Mouse (Mus musculus) kidney, embryonic 16.5 days (tissue): ENCODE data around the gene Spata25. TPM values are rescaled to one million over a fixed set of nuclear protein-coding genes. Genes with fewer than 3 reads are reported as not detected.
A peak's percentile ranks its signal among the peaks of the same experiment; 100 is the strongest.

Experiments used
- ATAC-seq: fragments of 200-750 bp; cut with Nextera tagmentation; 2 replicates; pipeline ENCODE4 v1.8.0; 2017; ENCODE audit warnings: moderate TSS enrichment; ENCODE audit not compliant: low FRiP score, low TSS enrichment
- H3K27ac ChIP-seq: fragments of 300-500 bp; sonication (generic); 2 replicates; pipeline ENCODE4 v1.5.1; 2014; ENCODE audit warnings: low read length
- H3K27me3 ChIP-seq: fragments of 300-500 bp; sonication (generic); 2 replicates; pipeline ENCODE4 v1.6.1; 2014; ENCODE audit warnings: low read length, control low read depth, mixed read lengths; ENCODE audit not compliant: insufficient read depth
- H3K36me3 ChIP-seq: fragments of 300-500 bp; sonication (generic); 2 replicates; pipeline ENCODE4 v1.6.1; 2014; ENCODE audit warnings: low read length, control low read depth, mixed read lengths; ENCODE audit not compliant: insufficient read depth
- H3K4me1 ChIP-seq: fragments of 300-500 bp; sonication (generic); 2 replicates; pipeline ENCODE4 v1.6.1; 2014; ENCODE audit warnings: low read length, control low read depth, mixed read lengths; ENCODE audit not compliant: insufficient read depth
- H3K4me2 ChIP-seq: fragments of 300-500 bp; sonication (generic); replicated peaks from 2 replicates; pipeline ENCODE4 v1.6.1; 2014; ENCODE audit warnings: low read depth, low read length
- H3K4me3 ChIP-seq: fragments of 300-500 bp; sonication (generic); 2 replicates; pipeline ENCODE4 v1.5.1; 2014; ENCODE audit warnings: mild to moderate bottlenecking, low read length
- H3K9ac ChIP-seq: fragments of 300-500 bp; sonication (generic); replicated peaks from 2 replicates; pipeline ENCODE4 v1.6.1; 2014; ENCODE audit warnings: low read length
- H3K9me3 ChIP-seq: fragments of 300-500 bp; sonication (generic); 2 replicates; pipeline ENCODE4 v1.6.1; 2016; ENCODE audit warnings: low read length, control low read depth
- WGBS: fragments of 180-500 bp; shearing (Covaris S2); extraction: QIAGEN DNeasy Blood & Tissue Kit; methylation state at CpG from one replicate; pipeline ENCODE4 v1.1.7; 2014; 5-methylcytosine and 5-hydroxymethylcytosine counted together
- polyA plus RNA-seq: library from polyadenylated mRNA; unstranded; fragments of >200 nt; fragmentation: Nextera tagmentation; extraction: Ambion mirVana; gene quantifications from 2 replicates; pipeline ENCODE4 v1.2.1, GENCODE M21; 2015

Spata25 gene
- polyA plus RNA-seq, 1 experiment from 2014 or later, result not detected

- peaks cover 9% of the 10 kb centered on the region; the same call in 1 of the 2 replicates for H3K4me1 ChIP-seq
- 94% methylated on average over 8 of the region's 8 CpGs for WGBS
Measured at GRCm38 (mm10) chr2:164815821-164816220, 12.5 kb downstream of the Spata25 start.

GRCm38 (mm10) chr2:164815348-164815747 lies 13.0 kb downstream of the Spata25 start:
- no peak for ATAC-seq
- no peak overlapping the region for H3K9ac ChIP-seq
- no peak overlapping the region for H3K4me3 ChIP-seq
- no peaks in the 10 kb centered on the region for H3K27me3 ChIP-seq
- no peaks in the 10 kb centered on the region for H3K36me3 ChIP-seq
- H3K27ac ChIP-seq, result no peak overlapping the region
- WGBS, result 90% methylated on average over 5 of the region's 5 CpGs
- H3K4me2 ChIP-seq, result no peak overlapping the region
- peaks cover 9% of the 10 kb centered on the region; the same call in 1 of the 2 replicates for H3K4me1 ChIP-seq
- H3K9me3 ChIP-seq, result no peaks in the 10 kb centered on the region

More at GRCm38 (mm10) chr2:164815821-164816220, 12.5 kb downstream of the Spata25 start:
- no peaks in the 10 kb centered on the region for H3K9me3 ChIP-seq
- H3K9ac ChIP-seq, result no peak overlapping the region
- no peak overlapping the region for H3K4me3 ChIP-seq
- H3K27me3 ChIP-seq, result no peaks in the 10 kb centered on the region
- H3K27ac ChIP-seq, result no peak overlapping the region
- H3K4me2 ChIP-seq, result no peak overlapping the region
- no peak for ATAC-seq
- no peaks in the 10 kb centered on the region; the same call in 1 of the 2 replicates for H3K36me3 ChIP-seq

- WGBS, result 53% methylated on average over 2 of the region's 2 CpGs
- Histone ChIP-seq H3K9me3 (no peaks in the 10 kb centered on the region), H3K27me3 (no peaks in the 10 kb centered on the region), H3K36me3 (no peaks in the 10 kb centered on the region), H3K4me3 (no peak overlapping the region), H3K4me1 (peaks cover 9% of the 10 kb centered on the region; the same call in 1 of the 2 replicates), H3K4me2 (no peak overlapping the region), H3K9ac (no peak overlapping the region), H3K27ac (no peak overlapping the region)
- ATAC-seq, result no peak
Measured at GRCm38 (mm10) chr2:164813557-164813956, 14.8 kb downstream of the Spata25 start.

GRCm38 (mm10) chr2:164806614-164807013 lies 21.7 kb downstream of the Spata25 start:
- Histone ChIP-seq H3K27me3 (no peaks in the 10 kb centered on the region), H3K36me3 (0 out of 2 replicates have a peak, but pooled peaks cover 3% of the 10 kb centered on the region), H3K9ac (no peak overlapping the region), H3K4me2 (no peak overlapping the region), H3K27ac (no peak overlapping the region), H3K9me3 (no peaks in the 10 kb centered on the region), H3K4me3 (no peak overlapping the region), H3K4me1 (peaks cover 24% of the 10 kb centered on the region)
- WGBS, result 76% methylated on average over 7 of the region's 7 CpGs
- ATAC-seq, result no peak

GRCm38 (mm10) chr2:164805332-164805718 lies 23.0 kb downstream of the Spata25 start:
- WGBS, result 1% methylated on average over 21 of the region's 21 CpGs
- H3K27ac ChIP-seq, result peak overlapping the region; percentile 84

GRCm38 (mm10) chr2:164804533-164805331 lies 23.6 kb downstream of the Spata25 start, which contains the start of the genes Acot8 and Zswim3:
Acot8 (minus strand) TSS chr2:164804882.
Zswim3 (plus strand) TSS chr2:164805098.
- Histone ChIP-seq H3K4me3 (peak within 1 kb of the TSS; percentile 63), H3K36me3 (peaks cover 11% of the 10 kb centered on the region), H3K4me1 (peaks cover 24% of the 10 kb centered on the region), H3K27me3 (no peaks in the 10 kb centered on the region), H3K9ac (peak within 1 kb of the TSS; percentile 84), H3K9me3 (no peaks in the 10 kb centered on the region), H3K4me2 (peak within 1 kb of the TSS; percentile 86), H3K27ac (peak within 1 kb of the TSS; percentile 84)
- under 1% methylated on average over 47 of the region's 47 CpGs for WGBS
- peak; percentile 98 for ATAC-seq

More at GRCm38 (mm10) chr2:164805332-164805718, 23.0 kb downstream of the Spata25 start:
- Histone ChIP-seq H3K27me3 (no peaks in the 10 kb centered on the region), H3K36me3 (peaks cover 9% of the 10 kb centered on the region), H3K9me3 (no peaks in the 10 kb centered on the region), H3K9ac (peak overlapping the region; percentile 74), H3K4me1 (peaks cover 24% of the 10 kb centered on the region), H3K4me3 (peak overlapping the region; percentile 63), H3K4me2 (peak overlapping the region; percentile 86)
- ATAC-seq, result peak; percentile 55

GRCm38 (mm10) chr2:164803921-164804313 lies 24.4 kb downstream of the Spata25 start:
- peaks cover 19% of the 10 kb centered on the region for H3K36me3 ChIP-seq
- no peak overlapping the region; the same call in 1 of the 2 replicates for H3K27ac ChIP-seq
- H3K4me2 ChIP-seq, result peak overlapping the region; percentile 65
- peak overlapping the region; percentile 84 for H3K9ac ChIP-seq
- 59% methylated on average over 1 of the region's 1 CpGs for WGBS
- H3K27me3 ChIP-seq, result no peaks in the 10 kb centered on the region
- H3K4me3 ChIP-seq, result peak overlapping the region; percentile 63
- ATAC-seq, result no peak
- peaks cover 24% of the 10 kb centered on the region for H3K4me1 ChIP-seq
- H3K9me3 ChIP-seq, result no peaks in the 10 kb centered on the region

GRCm38 (mm10) chr2:164803201-164803920 lies 25.0 kb downstream of the Spata25 start:
- H3K4me1 ChIP-seq, result peaks cover 24% of the 10 kb centered on the region
- H3K9ac ChIP-seq, result peak overlapping the region; percentile 84
- H3K4me3 ChIP-seq, result peak overlapping the region; percentile 63
- WGBS, result 84% methylated on average over 16 of the region's 16 CpGs
- no peak overlapping the region for H3K27ac ChIP-seq
- H3K27me3 ChIP-seq, result no peaks in the 10 kb centered on the region
- peak overlapping the region; percentile 65 for H3K4me2 ChIP-seq
- H3K9me3 ChIP-seq, result no peaks in the 10 kb centered on the region
- H3K36me3 ChIP-seq, result peaks cover 23% of the 10 kb centered on the region
- ATAC-seq, result no peak

- no peak for ATAC-seq
- no peaks in the 10 kb centered on the region for H3K27me3 ChIP-seq
- 82% methylated on average over 13 of the region's 13 CpGs for WGBS
Measured at GRCm38 (mm10) chr2:164800252-164801004, 27.9 kb downstream of the Spata25 start.

More at GRCm38 (mm10) chr2:164800252-164801004, 27.9 kb downstream of the Spata25 start:
- H3K36me3 ChIP-seq, result peaks cover 36% of the 10 kb centered on the region
- no peak overlapping the region for H3K9ac ChIP-seq
- H3K9me3 ChIP-seq, result no peaks in the 10 kb centered on the region
- no peak overlapping the region for H3K4me3 ChIP-seq
- no peak overlapping the region for H3K27ac ChIP-seq
- no peak overlapping the region for H3K4me2 ChIP-seq
- H3K4me1 ChIP-seq, result peaks cover 14% of the 10 kb centered on the region
